Mouse (Mus musculus) liver, embryonic 15.5 days (tissue): ENCODE results near the gene Enoph1. TPM values are rescaled to one million over a fixed set of nuclear protein-coding genes. Genes with fewer than 3 reads are reported as not detected.

Experiments
- ATAC-seq: fragments of 200-750 bp; cut with Nextera tagmentation; 2 replicates; pipeline ENCODE4 v1.8.0; 2017; ENCODE audit warnings: moderate number of reproducible peaks, mild to moderate bottlenecking, moderate library complexity; ENCODE audit not compliant: insufficient read depth
- H3K27ac ChIP-seq: fragments of 300-500 bp; sonication (generic); replicated peaks from 2 replicates; pipeline ENCODE4 v1.5.1; 2015; ENCODE audit warnings: mild to moderate bottlenecking, inconsistent platforms
- H3K27me3 ChIP-seq: fragments of 300-500 bp; sonication (generic); 2 replicates; pipeline ENCODE4 v1.6.1; 2015; ENCODE audit warnings: mild to moderate bottlenecking, inconsistent platforms
- H3K36me3 ChIP-seq: fragments of 300-500 bp; sonication (generic); replicated peaks from 2 replicates; pipeline ENCODE4 v1.6.1; 2015; ENCODE audit warnings: moderate library complexity, mild to moderate bottlenecking, inconsistent platforms
- H3K4me1 ChIP-seq: fragments of 300-500 bp; sonication (generic); replicated peaks from 2 replicates; pipeline ENCODE4 v1.6.1; 2015; ENCODE audit warnings: inconsistent platforms
- H3K4me2 ChIP-seq: fragments of 300-500 bp; sonication (generic); 2 replicates; pipeline ENCODE4 v1.6.1; 2015; ENCODE audit warnings: moderate library complexity, mild to moderate bottlenecking, inconsistent platforms
- H3K4me3 ChIP-seq: fragments of 300-500 bp; sonication (generic); replicated peaks from 2 replicates; pipeline ENCODE4 v1.5.1; 2015; ENCODE audit warnings: mild to moderate bottlenecking, inconsistent platforms
- H3K9ac ChIP-seq: fragments of 300-500 bp; sonication (generic); 2 replicates; pipeline ENCODE4 v1.6.1; 2015; ENCODE audit warnings: moderate library complexity, mild to moderate bottlenecking, inconsistent platforms
- H3K9me3 ChIP-seq: fragments of 300-500 bp; sonication (generic); replicated peaks from 2 replicates; pipeline ENCODE4 v1.6.1; 2016; ENCODE audit warnings: inconsistent platforms
- WGBS: fragments of 180-500 bp; shearing (Covaris S2); methylation state at CpG from one replicate; pipeline ENCODE4 v1.1.7; 2015; ENCODE audit warnings: mixed read lengths; ENCODE audit not compliant: insufficient replicate concordance; 5-methylcytosine and 5-hydroxymethylcytosine counted together
- polyA plus RNA-seq: library from polyadenylated mRNA; unstranded; fragments of >200 nt; fragmentation: Nextera tagmentation; extraction: Ambion mirVana; gene quantifications from 2 replicates; pipeline ENCODE4 v1.2.1, GENCODE M21; 2015

The Enoph1 gene
- polyA plus RNA-seq, 1 experiment from 2014 or later: 15.4 TPM

- Histone ChIP-seq H3K4me2 (no peak overlapping the region), H3K36me3 (no peaks in the 10 kb centered on the region), H3K27me3 (no peaks in the 10 kb centered on the region), H3K9ac (no peak overlapping the region), H3K27ac (no peak overlapping the region), H3K4me3 (no peak overlapping the region), H3K4me1 (no peaks in the 10 kb centered on the region), H3K9me3 (no peaks in the 10 kb centered on the region)
- WGBS: 70% methylated on average over 1 of the region's 1 CpGs
- ATAC-seq: no peak
Observed at GRCm38 (mm10) chr5:100102395-100102794, 62.6 kb downstream of the Enoph1 start.

- Histone ChIP-seq H3K27ac (no peak overlapping the region), H3K9me3 (no peaks in the 10 kb centered on the region), H3K36me3 (no peaks in the 10 kb centered on the region), H3K4me2 (no peak overlapping the region), H3K4me3 (no peak overlapping the region), H3K4me1 (no peaks in the 10 kb centered on the region), H3K27me3 (no peaks in the 10 kb centered on the region), H3K9ac (no peak overlapping the region)
- 71% methylated on average over 9 of the region's 9 CpGs for WGBS
- ATAC-seq: no peak
Observed at GRCm38 (mm10) chr5:100108866-100109265, 69.1 kb downstream of the Enoph1 start.

- H3K4me2 ChIP-seq: no peak overlapping the region
- no peaks in the 10 kb centered on the region for H3K27me3 ChIP-seq
- H3K36me3 ChIP-seq: no peaks in the 10 kb centered on the region
- no peak overlapping the region for H3K4me3 ChIP-seq
- no peak overlapping the region for H3K27ac ChIP-seq
- WGBS: 40% methylated on average over 7 of the region's 7 CpGs
- H3K9me3 ChIP-seq: no peaks in the 10 kb centered on the region
- no peak overlapping the region for H3K9ac ChIP-seq
- ATAC-seq: no peak
- no peaks in the 10 kb centered on the region for H3K4me1 ChIP-seq
Observed at GRCm38 (mm10) chr5:100109543-100110282, 69.9 kb downstream of the Enoph1 start.

GRCm38 (mm10) chr5:100110581-100110980 lies 70.8 kb downstream of the Enoph1 start:
- Histone ChIP-seq H3K4me1 (no peaks in the 10 kb centered on the region), H3K9me3 (no peaks in the 10 kb centered on the region), H3K4me2 (no peak overlapping the region), H3K4me3 (no peak overlapping the region), H3K27ac (no peak overlapping the region), H3K27me3 (no peaks in the 10 kb centered on the region), H3K36me3 (no peaks in the 10 kb centered on the region), H3K9ac (no peak overlapping the region)
- WGBS: 55% methylated on average over 3 of the region's 3 CpGs
- ATAC-seq: no peak

- Histone ChIP-seq H3K36me3 (no peaks in the 10 kb centered on the region), H3K27me3 (no peaks in the 10 kb centered on the region), H3K4me1 (no peaks in the 10 kb centered on the region), H3K27ac (no peak overlapping the region), H3K4me2 (no peak overlapping the region), H3K9ac (no peak overlapping the region), H3K4me3 (no peak overlapping the region), H3K9me3 (no peaks in the 10 kb centered on the region)
- ATAC-seq: no peak
- 41% methylated on average over 5 of the region's 5 CpGs for WGBS
Observed at GRCm38 (mm10) chr5:100113403-100113802, 73.6 kb downstream of the Enoph1 start.

Other genes with a start within 250 kb of the Enoph1 start
- not detected in 2 replicates for gene Vamp9, start 133.7 kb upstream of the Enoph1 start, polyA plus RNA-seq
- gene Hnrnpd, start 61.0 kb upstream of the Enoph1 start, polyA plus RNA-seq: 70.5 and 75.0 TPM in 2 replicates
- gene 4930524J08Rik, start 60.9 kb upstream of the Enoph1 start, polyA plus RNA-seq: 0.48 and 0.77 TPM in 2 replicates
- gene Hnrnpdl, start 321 bp upstream of the Enoph1 start, polyA plus RNA-seq: 46.6 and 47.0 TPM in 2 replicates
- gene Tmem150c, start 119.8 kb downstream of the Enoph1 start, polyA plus RNA-seq: 0.36 and 0.59 TPM in 2 replicates